Mouse (Mus musculus) lung, embryonic 15.5 days (tissue): ENCODE results near the gene Helb. TPM values are rescaled to one million over a fixed set of nuclear protein-coding genes. Genes with fewer than 3 reads are reported as not detected.

Experiments
- polyA plus RNA-seq: library from polyadenylated mRNA; unstranded; fragments of >200 nt; fragmentation: Nextera tagmentation; extraction: Ambion mirVana; gene quantifications from 2 replicates; pipeline ENCODE4 v1.2.1, GENCODE M21; 2015

Gene Helb
- polyA plus RNA-seq, 1 experiment from 2014 or later: 5.2 TPM

Other genes with a start within 250 kb of the Helb start
- 89.7 and 96.4 TPM in 2 replicates for gene Tmbim4, start 88.6 kb upstream of the Helb start, polyA plus RNA-seq
- gene Irak3, start 89.1 kb upstream of the Helb start, polyA plus RNA-seq: 0.64 and 0.67 TPM in 2 replicates
- 42.8 and 46.6 TPM in 2 replicates for gene Llph, start 114.1 kb upstream of the Helb start, polyA plus RNA-seq